Comparison of ENCODE assay signal across 8 mouse cellular contexts in genomic region chr4:150488096-150488748, GRCm38 (mm10).
DNase-seq lines count a peak whose midpoint lies in the region; ATAC-seq and TF ChIP-seq lines count a peak whose summit lies in the region.

No protein-coding gene starts in this region.

- peak overlapping the region; percentile 64 for H3K4me2 ChIP-seq in embryonic facial prominence, embryonic 15.5 days (replicated peaks)
- peak overlapping the region; percentile 69 for H3K4me2 ChIP-seq in heart, embryonic 12.5 days
- H3K4me2 ChIP-seq in kidney, embryonic 14.5 days (replicated peaks; ENCODE audit: low read depth, low read length), result peak overlapping the region; percentile 43
- peak overlapping the region; percentile 58 for H3K4me2 ChIP-seq in limb, embryonic 12.5 days
- H3K4me2 ChIP-seq in midbrain, embryonic 12.5 days (replicated peaks), result peak overlapping the region; percentile 57

- H3K9ac ChIP-seq in embryonic facial prominence, embryonic 15.5 days, result 0 out of 2 replicates have a peak overlapping the region, but pooled peaks have one; percentile 10
- H3K9ac ChIP-seq in heart, embryonic 12.5 days, result peak overlapping the region; percentile 64
- H3K9ac ChIP-seq in kidney, embryonic 14.5 days (ENCODE audit: low read depth, low read length), result peak overlapping the region; percentile 19; the same call in 1 of the 2 replicates
- H3K9ac ChIP-seq in limb, embryonic 12.5 days (replicated peaks), result peak overlapping the region; percentile 44; the same call in 1 of the 2 replicates
- peak overlapping the region; percentile 39 for H3K9ac ChIP-seq in midbrain, embryonic 12.5 days (replicated peaks)

- TF ChIP-seq POLR2A in bone marrow macrophage, adult 2 months (IDR thresholded peaks at IDR 0.05; ENCODE audit: borderline replicate concordance, low read depth, low read length), result no peak

- WGBS in embryonic facial prominence, embryonic 15.5 days, result 16% methylated on average over 12 of the region's 12 CpGs
- WGBS in heart, embryonic 12.5 days, result 25% methylated on average over 12 of the region's 12 CpGs
- WGBS in kidney, embryonic 14.5 days, result 18% methylated on average over 12 of the region's 12 CpGs
- 26% methylated on average over 12 of the region's 12 CpGs for WGBS in limb, embryonic 12.5 days
- whole genome bisulfite sequencing in midbrain, embryonic 12.5 days, result 21% methylated on average over 12 of the region's 12 CpGs

- peak; percentile 91 for DNase-seq in skeletal muscle tissue, adult 2 months (ENCODE audit: low read depth, low spot score)
- no peak for DNase-seq in c-Kit-positive CD71-positive TER-119-positive erythroid progenitor cells, embryonic 14.5 days (ENCODE audit: low spot score)

- H3K27me3 ChIP-seq in embryonic facial prominence, embryonic 15.5 days, result no peaks in the 10 kb centered on the region
- H3K27me3 ChIP-seq in heart, embryonic 12.5 days (replicated peaks), result no peaks in the 10 kb centered on the region
- H3K27me3 ChIP-seq in kidney, embryonic 14.5 days (ENCODE audit: control insufficient read depth, insufficient read depth, low read length), result no peaks in the 10 kb centered on the region
- H3K27me3 ChIP-seq in limb, embryonic 12.5 days, result no peaks in the 10 kb centered on the region
- H3K27me3 ChIP-seq in midbrain, embryonic 12.5 days, result no peaks in the 10 kb centered on the region

- H3K36me3 ChIP-seq in embryonic facial prominence, embryonic 15.5 days, result no peaks in the 10 kb centered on the region
- no peaks in the 10 kb centered on the region; the same call in none of the 2 replicates for H3K36me3 ChIP-seq in heart, embryonic 12.5 days
- H3K36me3 ChIP-seq in kidney, embryonic 14.5 days (ENCODE audit: control insufficient read depth, insufficient read depth, low read length), result 0 out of 2 replicates have a peak, but pooled peaks cover 4% of the 10 kb centered on the region
- H3K36me3 ChIP-seq in limb, embryonic 12.5 days, result peaks cover 10% of the 10 kb centered on the region
- 0 out of 2 replicates have a peak, but pooled peaks cover 5% of the 10 kb centered on the region for H3K36me3 ChIP-seq in midbrain, embryonic 12.5 days

- H3K9me3 ChIP-seq in embryonic facial prominence, embryonic 15.5 days (replicated peaks), result no peaks in the 10 kb centered on the region
- no peaks in the 10 kb centered on the region for H3K9me3 ChIP-seq in heart, embryonic 12.5 days (replicated peaks)
- no peaks in the 10 kb centered on the region for H3K9me3 ChIP-seq in kidney, embryonic 14.5 days (ENCODE audit: control insufficient read depth, low read length)
- no peaks in the 10 kb centered on the region for H3K9me3 ChIP-seq in limb, embryonic 12.5 days
- no peaks in the 10 kb centered on the region for H3K9me3 ChIP-seq in midbrain, embryonic 12.5 days

- H3K4me3 ChIP-seq in bone marrow macrophage, adult 2 months (ENCODE audit: insufficient read depth, low read length), result peak overlapping the region; percentile 48
- peak overlapping the region; percentile 41 for H3K4me3 ChIP-seq in embryonic facial prominence, embryonic 15.5 days (replicated peaks)
- H3K4me3 ChIP-seq in heart, embryonic 12.5 days, result peak overlapping the region; percentile 37
- peak overlapping the region; percentile 32 for H3K4me3 ChIP-seq in kidney, embryonic 14.5 days (ENCODE audit: low read length)
- H3K4me3 ChIP-seq in limb, embryonic 12.5 days (replicated peaks), result peak overlapping the region; percentile 27
- peak overlapping the region; percentile 25 for H3K4me3 ChIP-seq in midbrain, embryonic 12.5 days

- TF ChIP-seq CTCF in bone marrow macrophage, adult 2 months (IDR thresholded peaks at IDR 0.05; ENCODE audit: low read depth, low read length), result no peak

- peaks cover 42% of the 10 kb centered on the region for H3K4me1 ChIP-seq in bone marrow macrophage, adult 2 months (ENCODE audit: control insufficient read depth, insufficient read depth, low read length)
- H3K4me1 ChIP-seq in embryonic facial prominence, embryonic 15.5 days, result peaks cover 37% of the 10 kb centered on the region
- peaks cover 38% of the 10 kb centered on the region for H3K4me1 ChIP-seq in heart, embryonic 12.5 days (replicated peaks)
- H3K4me1 ChIP-seq in kidney, embryonic 14.5 days (ENCODE audit: control insufficient read depth, insufficient read depth, low read length), result peaks cover 20% of the 10 kb centered on the region
- peaks cover 32% of the 10 kb centered on the region for H3K4me1 ChIP-seq in limb, embryonic 12.5 days (replicated peaks)
- peaks cover 28% of the 10 kb centered on the region for H3K4me1 ChIP-seq in midbrain, embryonic 12.5 days

- ATAC-seq in embryonic facial prominence, embryonic 15.5 days (ENCODE audit: insufficient number of reproducible peaks, low FRiP score, low TSS enrichment, low read depth), result peak; percentile 97
- peak; percentile 90 for ATAC-seq in heart, embryonic 12.5 days (ENCODE audit: insufficient number of reproducible peaks, low FRiP score)
- ATAC-seq in kidney, embryonic 14.5 days (ENCODE audit: low FRiP score, low TSS enrichment), result peak; percentile 97
- ATAC-seq in limb, embryonic 12.5 days (ENCODE audit: insufficient number of reproducible peaks, insufficient read depth, low FRiP score, low TSS enrichment, low read depth), result peak; percentile 88
- ATAC-seq in midbrain, embryonic 12.5 days (ENCODE audit: low FRiP score, low read depth), result peak; percentile 85

- H3K27ac ChIP-seq in bone marrow macrophage, adult 2 months (ENCODE audit: insufficient read depth, low read depth, low read length), result peak overlapping the region; percentile 56
- H3K27ac ChIP-seq in embryonic facial prominence, embryonic 15.5 days (replicated peaks), result peak overlapping the region; percentile 88
- H3K27ac ChIP-seq in heart, embryonic 12.5 days (ENCODE audit: poor library complexity, severe bottlenecking), result peak overlapping the region; percentile 81
- peak overlapping the region; percentile 53 for H3K27ac ChIP-seq in kidney, embryonic 14.5 days (ENCODE audit: low read depth, low read length)
- H3K27ac ChIP-seq in limb, embryonic 12.5 days, result peak overlapping the region; percentile 84
- peak overlapping the region; percentile 68 for H3K27ac ChIP-seq in midbrain, embryonic 12.5 days (replicated peaks)

Comparison
In these comparisons a context has a peak if more than half of its experiments do, and no peak if none do; other contexts are left out.
1. H3K9ac ChIP-seq: peak in every context shown above with its lines; median percentile 64 in heart, embryonic 12.5 days; 44 in limb, embryonic 12.5 days; 39 in midbrain, embryonic 12.5 days; 19 in kidney, embryonic 14.5 days; 10 in embryonic facial prominence, embryonic 15.5 days.